Mouse (Mus musculus) lung, postnatal 0 days (tissue): ENCODE measurements at regions not wholly inside any gene's neighbourhood (a gene's known extent, or its start where the extent isn't known, plus 50 kb on each side); places are given as distances from the start of the nearest gene placed in this dataset.

Source experiments
- CTCF ChIP-seq: IDR thresholded peaks from 2 replicates; pipeline ENCODE4 v1.5.1; 2016; ENCODE audit warnings: antibody characterized with exemption, mild to moderate bottlenecking
- EP300 ChIP-seq: IDR thresholded peaks from 2 replicates; pipeline ENCODE4 v1.6.1; 2016; ENCODE audit warnings: antibody characterized with exemption, mild to moderate bottlenecking, control low read depth

- TF ChIP-seq CTCF, result no peak
- TF ChIP-seq EP300, result no peak
These were observed 243.4 kb downstream of the Rplp1 start for GRCm38 (mm10) chr9:61670986-61671385.
